Comparison of ENCODE assay signal across 8 mouse cellular contexts in the genomic region with DNA sequence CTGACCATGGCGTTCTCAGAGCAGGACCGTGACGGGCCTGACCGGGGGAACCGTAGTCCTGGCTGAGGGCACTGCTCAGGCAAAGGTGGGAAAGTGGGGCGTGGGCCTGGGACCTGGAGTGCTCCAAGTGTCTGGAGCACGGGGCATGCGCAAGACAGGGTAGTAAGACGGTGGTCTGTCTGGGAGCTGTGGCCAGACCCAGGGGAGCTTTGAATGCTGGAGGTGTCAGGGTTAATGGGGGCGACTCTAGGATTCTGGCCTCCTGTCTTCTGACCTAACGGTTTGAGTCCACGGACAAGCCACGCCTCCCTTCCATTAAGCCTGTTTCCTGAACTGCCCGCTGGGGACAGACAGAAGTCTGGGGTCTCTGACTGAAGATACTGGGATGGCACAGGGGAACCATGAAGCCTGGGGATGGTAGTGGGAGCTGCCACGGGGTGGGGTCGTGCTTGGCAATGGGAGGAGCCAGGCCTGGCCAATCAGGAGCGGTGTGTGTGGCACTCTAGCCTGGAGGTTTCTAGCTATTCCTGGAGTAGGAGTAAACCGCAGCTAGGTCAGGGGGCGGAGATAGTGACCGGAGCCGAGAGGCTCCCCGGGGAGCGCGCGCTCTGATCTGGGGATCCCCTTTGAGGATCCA. TPM values are rescaled to one million over a fixed set of nuclear protein-coding genes. Genes with fewer than 3 reads are reported as not detected.
DNase-seq lines count a peak whose midpoint lies in the region; ATAC-seq and TF ChIP-seq lines count a peak whose summit lies in the region.

No protein-coding gene starts in this region.

- DNase-seq in 3134 (ENCODE audit: extremely low read depth, insufficient read length, low spot score): peak; percentile 89
- DNase-seq in G1E (ENCODE audit: low spot score): peak; percentile 93
- peak; percentile 71 to 73 for DNase-seq in cerebellum, postnatal 25 days
- peak; percentile 79 for DNase-seq in gastrocnemius, postnatal 14 days
- DNase-seq in induced T-regulatory cell, adult 2 months (ENCODE audit: low read depth): peak; percentile 71
- peak; percentile 72 for DNase-seq in neural tube, embryonic 10.5 days (ENCODE audit: extremely low spot score, low spot score)
- peak; percentile 63 to 76 for DNase-seq in urinary bladder, postnatal 4 days (ENCODE audit: low spot score in 2 of 2)

- WGBS in liver, embryonic 16.5 days (ENCODE audit: insufficient replicate concordance): under 1% methylated on average over 25 of the region's 25 CpGs

- H3K36me3 ChIP-seq in G1E (replicated peaks): peaks cover 35% of the 10 kb centered on the region
- no peaks in the 10 kb centered on the region for H3K36me3 ChIP-seq in liver, embryonic 16.5 days (ENCODE audit: control insufficient read depth, insufficient read depth)

- peak overlapping the region; percentile 97 for H3K4me2 ChIP-seq in liver, embryonic 16.5 days (ENCODE audit: low read depth, low read length)

- peak; percentile 79 for ATAC-seq in G1E (ENCODE audit: extremely low read depth, insufficient number of reproducible peaks, low FRiP score, poor library complexity, severe bottlenecking)
- peak; percentile 78 for ATAC-seq in liver, embryonic 16.5 days (ENCODE audit: low read depth)

- H3K27me3 ChIP-seq in G1E (ENCODE audit: insufficient read depth, low read length): no peaks in the 10 kb centered on the region
- no peaks in the 10 kb centered on the region for H3K27me3 ChIP-seq in liver, embryonic 16.5 days (ENCODE audit: control insufficient read depth, insufficient read depth, low read depth, low read length)

- no peaks in the 10 kb centered on the region for H3K9me3 ChIP-seq in G1E (replicated peaks)
- no peaks in the 10 kb centered on the region for H3K9me3 ChIP-seq in liver, embryonic 16.5 days (replicated peaks; ENCODE audit: control insufficient read depth, low read length)

- peak overlapping the region; percentile 80 for H3K4me3 ChIP-seq in G1E (ENCODE audit: low read depth, low read length)
- peak overlapping the region; percentile 78 for H3K4me3 ChIP-seq in liver, embryonic 16.5 days (ENCODE audit: low read depth, low read length)

- intact Hi-C loops in gastrocnemius, postnatal 14 days (cut with DNase I; ENCODE audit: low total_unique reads): no loop called here

- TF ChIP-seq CTCF in G1E (IDR thresholded peaks at IDR 0.05; ENCODE audit: low read depth, low read length): no peak

- H3K4me1 ChIP-seq in G1E (ENCODE audit: insufficient read depth, low read depth, low read length): peaks cover 65% of the 10 kb centered on the region
- H3K4me1 ChIP-seq in liver, embryonic 16.5 days (ENCODE audit: control insufficient read depth, low read depth, low read length): peaks cover 50% of the 10 kb centered on the region

- H3K9ac ChIP-seq in liver, embryonic 16.5 days (ENCODE audit: low read depth, low read length): peak overlapping the region; percentile 76

- H3K27ac ChIP-seq in liver, embryonic 16.5 days (ENCODE audit: low read length): peak overlapping the region; percentile 85

RNA-seq across cellular contexts. Expression of a gene that starts 8.8 kb away (rescaled TPM):
- total RNA-seq in G1E (2014; fragmentation: Nextera tagmentation): 18.3 and 20.2 TPM in 2 replicates
- 16.8 and 19.8 TPM in 2 replicates for total RNA-seq in G1E (2017)
- polyA plus RNA-seq in G1E (2012): 36.6 and 39.2 TPM in 2 replicates
- 10 to 100 TPM; 42.7 to 51.0 TPM for total RNA-seq in gastrocnemius, postnatal 14 days (2021)
- polyA plus RNA-seq in liver, embryonic 16.5 days (2015; fragmentation: Nextera tagmentation; extraction: Ambion mirVana): 12.0 and 12.8 TPM in 2 replicates

RNA-seq across cellular contexts. Expression of a gene that starts 13.3 kb away (rescaled TPM):
- not detected in 2 replicates for total RNA-seq in G1E (2014; fragmentation: Nextera tagmentation)
- 0.44 and 0.58 TPM in 2 replicates for total RNA-seq in G1E (2017)
- 0.42 and 0.56 TPM in 2 replicates for polyA plus RNA-seq in G1E (2012)
- total RNA-seq in gastrocnemius, postnatal 14 days (2021): 1,000 to 10,000 TPM; 1,800 to 1,917 TPM
- 3.4 and 7.9 TPM in 2 replicates for polyA plus RNA-seq in liver, embryonic 16.5 days (2015; fragmentation: Nextera tagmentation; extraction: Ambion mirVana)

RNA-seq across cellular contexts. Expression of a gene that starts 21.4 kb away (rescaled TPM):
- total RNA-seq in G1E (2014; fragmentation: Nextera tagmentation) (15.4 and 25.2 TPM in 2 replicates), G1E (2017) (6.7 and 8.1 TPM in 2 replicates)
- polyA plus RNA-seq in G1E (2012): 20.8 and 24.4 TPM in 2 replicates
- total RNA-seq in gastrocnemius, postnatal 14 days (2021): 10 to 100 TPM; 25.6 to 26.3 TPM
- polyA plus RNA-seq in liver, embryonic 16.5 days (2015; fragmentation: Nextera tagmentation; extraction: Ambion mirVana): 6.0 and 7.4 TPM in 2 replicates

RNA-seq across cellular contexts. Expression of a gene that starts 32.8 kb away (rescaled TPM):
- not detected in 2 replicates for total RNA-seq in G1E (2014; fragmentation: Nextera tagmentation)
- total RNA-seq in G1E (2017): 0.11 TPM in 1 of 2 replicates, not detected in the other
- not detected in 2 replicates for polyA plus RNA-seq in G1E (2012)
- not detected for total RNA-seq in gastrocnemius, postnatal 14 days (2021)
- 0.06 TPM in 1 of 2 replicates, not detected in the other for polyA plus RNA-seq in liver, embryonic 16.5 days (2015; fragmentation: Nextera tagmentation; extraction: Ambion mirVana)

RNA-seq across cellular contexts. Expression of a gene that starts 33.7 kb away (rescaled TPM):
- total RNA-seq in G1E (2014; fragmentation: Nextera tagmentation) (1.0 TPM in 1 of 2 replicates, not detected in the other), G1E (2017) (0.71 and 1.0 TPM in 2 replicates)
- 0.11 and 0.13 TPM in 2 replicates for polyA plus RNA-seq in G1E (2012)
- not detected for total RNA-seq in gastrocnemius, postnatal 14 days (2021)
- polyA plus RNA-seq in liver, embryonic 16.5 days (2015; fragmentation: Nextera tagmentation; extraction: Ambion mirVana): not detected in 2 replicates

Comparison
In these comparisons a context has a peak if more than half of its experiments do, and no peak if none do; other contexts are left out.
1. Peak in every context shown above with its lines: DNase-seq, ATAC-seq, H3K4me3 ChIP-seq and H3K27ac ChIP-seq.
2. RNA of a gene that starts 13.3 kb away (total RNA-seq): 1,800 to 1,917 TPM in gastrocnemius, postnatal 14 days; 0.44 to 0.58 TPM in G1E; every median in the first group is over 100 times any median in the second.